Mouse (Mus musculus) v-Abl transformed pro-B cells (cell line): ENCODE measurements at regions not wholly inside any gene's neighbourhood (a gene's known extent, or its start where the extent isn't known, plus 50 kb on each side); places are given as distances from the start of the nearest gene placed in this dataset.

Experiments
- in situ Hi-C, 2 experiments: fragments of 400-800 bp; cut with MboI; formaldehyde crosslinking; loops; one replicate each; pipeline ENCODE4 v1.15.1; 2025; ENCODE audit not compliant: unreplicated experiment in 2 of 2

DNA sequence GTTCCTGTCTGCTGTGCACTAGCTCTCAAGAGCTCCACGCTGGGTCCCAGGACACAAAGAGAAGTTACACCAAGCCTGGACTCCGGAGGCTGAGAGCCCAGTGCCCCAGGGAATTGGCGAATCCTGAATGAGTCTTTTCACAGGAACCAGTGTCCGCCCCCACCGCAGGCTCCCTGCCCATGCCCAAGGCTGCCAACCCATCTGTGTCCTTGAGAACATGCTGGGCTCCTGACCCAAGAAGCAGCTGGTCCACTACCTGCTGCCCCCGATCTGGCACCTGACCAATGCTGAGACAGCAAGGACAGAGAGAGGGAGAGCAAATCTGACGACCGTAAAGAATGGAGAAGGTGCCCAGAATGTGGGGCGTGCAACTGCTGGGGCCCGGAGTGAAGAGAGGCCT, 85.2 kb upstream of the Cplx2 start:
- in situ Hi-C loops, result no loop called here

DNA sequence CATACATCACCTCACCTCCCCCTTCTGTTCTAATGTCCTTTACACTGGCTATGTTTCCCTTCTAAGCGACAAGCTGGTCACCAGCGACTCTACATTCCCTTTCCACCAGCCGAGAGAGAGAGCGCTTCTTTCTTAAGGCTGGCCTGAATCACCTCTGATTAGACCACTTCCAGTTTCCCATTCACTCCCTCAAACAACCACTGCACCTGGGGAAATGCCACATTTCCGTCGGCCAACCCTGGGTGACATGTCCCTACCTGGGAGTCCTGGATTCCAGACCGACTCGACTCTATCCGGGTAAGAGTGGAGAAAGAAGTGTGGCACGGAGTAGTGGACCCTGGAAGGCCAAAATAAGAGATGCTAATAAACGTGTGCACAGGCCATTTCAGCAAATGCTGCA, 84.5 kb upstream of the Cplx2 start:
- in situ Hi-C loops, result no loop called here

DNA sequence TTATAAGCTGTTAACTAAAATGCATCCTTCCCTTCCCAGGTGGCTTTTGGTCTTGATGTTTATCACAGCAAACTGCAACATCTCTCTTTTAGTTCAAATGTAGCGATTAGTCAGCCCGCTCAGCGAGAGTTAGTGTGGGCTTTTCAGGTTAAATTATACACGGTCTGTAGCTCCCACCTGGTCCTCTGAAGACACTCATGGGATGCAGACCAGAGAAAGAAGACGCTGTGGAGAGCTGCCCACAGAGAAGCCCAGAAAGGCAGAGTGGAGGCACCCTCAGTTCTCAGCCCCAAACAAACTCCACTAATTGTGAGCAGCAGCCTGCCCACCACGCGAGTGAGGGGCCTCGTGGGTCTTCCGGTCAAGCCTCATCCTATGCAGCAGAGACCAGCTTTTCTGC, 81.1 kb upstream of the Cplx2 start:
- in situ Hi-C loops, result no loop called here

DNA sequence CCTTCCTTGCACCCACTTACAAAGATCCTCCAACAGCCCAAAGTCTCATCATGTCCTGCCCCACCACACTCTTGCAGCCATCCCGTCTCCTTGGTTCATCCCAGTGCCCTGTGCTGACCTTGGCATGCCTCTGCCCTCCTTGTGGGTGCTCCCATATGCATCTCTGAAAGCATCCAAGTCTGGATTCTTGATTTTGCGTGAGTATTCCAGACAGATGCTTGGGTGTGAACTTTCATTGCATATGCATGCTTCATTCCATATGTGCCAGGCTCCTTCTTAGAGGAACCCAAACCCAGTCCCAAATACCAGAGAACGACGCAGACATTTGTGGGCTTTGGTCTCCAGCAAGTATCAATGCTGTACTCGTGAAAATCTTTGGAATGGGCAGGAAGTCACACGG, 78.8 kb upstream of the Cplx2 start:
- in situ Hi-C loops, result no loop called here

DNA sequence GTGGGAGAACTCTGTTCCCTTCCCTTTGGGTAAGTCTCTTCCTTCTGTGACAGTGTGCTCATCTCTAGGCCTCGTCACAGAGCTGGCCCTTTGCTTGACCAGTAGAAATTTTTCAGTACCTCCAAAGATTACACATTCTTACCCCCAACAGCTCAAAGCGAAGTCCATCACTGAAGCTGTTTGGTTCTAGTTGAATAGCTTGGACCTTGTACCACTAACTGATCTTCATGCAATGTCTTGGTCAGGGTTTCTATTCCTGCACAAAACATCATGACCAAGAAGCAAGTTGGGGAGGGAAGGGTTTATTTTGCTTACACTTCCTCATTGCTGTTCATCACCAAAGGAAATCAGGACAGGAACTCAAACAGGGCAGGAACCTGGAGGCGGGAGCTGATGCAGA, 78.1 kb upstream of the Cplx2 start:
- in situ Hi-C loops, result no loop called here

DNA sequence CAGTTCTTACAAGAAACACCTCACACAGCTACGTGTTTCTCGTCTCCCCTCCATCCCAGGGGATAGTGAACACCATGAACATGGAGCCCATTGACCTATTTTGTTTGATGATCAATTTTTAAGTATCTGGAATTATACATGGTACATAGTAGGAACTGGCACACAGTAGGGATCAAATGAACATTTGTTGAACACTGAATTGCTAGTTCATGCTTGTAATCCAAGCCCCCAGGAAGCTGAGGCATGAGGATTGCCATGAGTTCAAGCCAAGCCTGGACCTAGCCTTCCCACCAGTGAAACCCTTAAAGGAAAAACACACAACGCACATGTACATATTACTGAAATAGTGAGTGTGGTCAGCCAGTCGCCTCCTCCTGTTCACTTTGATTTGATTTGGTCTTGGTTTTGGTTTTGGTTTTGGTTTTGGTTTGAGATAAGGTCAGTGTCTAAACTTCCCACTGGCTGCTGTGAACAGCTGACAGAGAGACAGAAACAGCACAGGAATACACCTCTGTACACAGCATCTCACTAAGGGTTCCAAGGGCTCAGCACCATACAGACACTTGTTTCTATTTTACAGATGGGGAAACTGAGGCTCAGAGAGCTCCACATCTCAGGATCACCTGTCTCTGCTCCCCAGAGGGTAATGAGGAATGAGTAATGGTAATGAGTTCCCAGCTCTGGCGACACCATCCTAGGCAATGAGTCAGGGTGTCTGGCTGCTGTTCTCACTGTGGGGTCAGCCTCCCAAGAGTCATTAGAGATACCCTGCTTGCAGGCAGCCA, 75.5 kb upstream of the Cplx2 start:
- in situ Hi-C loops, result no loop called here

DNA sequence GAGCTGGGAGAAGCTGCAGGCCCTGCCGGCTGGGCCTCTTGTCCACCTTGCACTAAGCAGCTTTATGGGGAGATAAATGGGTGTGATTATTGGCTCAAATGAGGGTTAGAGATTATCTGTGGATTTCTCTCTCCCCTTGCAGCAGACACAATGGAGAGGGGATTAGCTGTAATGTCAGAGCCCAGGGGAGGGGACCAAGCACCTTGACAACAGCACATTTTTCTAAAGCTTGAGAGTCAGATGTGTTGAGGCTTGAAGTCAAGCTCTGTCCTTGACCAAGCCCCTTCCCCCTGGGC, 74.9 kb upstream of the Cplx2 start:
- in situ Hi-C loops, result no loop called here

DNA sequence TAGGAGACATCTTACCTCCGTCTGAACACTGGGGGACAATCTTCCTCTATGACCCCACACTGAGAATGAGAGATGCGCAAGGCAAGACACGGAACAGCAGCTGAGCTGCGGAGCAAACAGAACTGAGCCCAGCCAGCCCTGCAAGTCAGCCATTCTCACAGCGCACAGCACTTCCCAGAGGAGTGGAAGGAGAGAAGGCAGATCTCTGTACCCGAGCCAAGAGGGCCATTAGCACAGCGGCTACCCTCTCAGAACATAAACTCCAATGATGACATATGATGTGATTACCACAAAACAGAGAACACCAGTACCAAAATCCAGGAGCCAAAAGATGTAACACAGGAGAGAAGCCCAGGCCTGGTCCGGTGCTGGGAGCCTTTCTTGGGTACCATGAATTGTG, 72.3 kb upstream of the Cplx2 start:
- in situ Hi-C loops, result no loop called here

DNA sequence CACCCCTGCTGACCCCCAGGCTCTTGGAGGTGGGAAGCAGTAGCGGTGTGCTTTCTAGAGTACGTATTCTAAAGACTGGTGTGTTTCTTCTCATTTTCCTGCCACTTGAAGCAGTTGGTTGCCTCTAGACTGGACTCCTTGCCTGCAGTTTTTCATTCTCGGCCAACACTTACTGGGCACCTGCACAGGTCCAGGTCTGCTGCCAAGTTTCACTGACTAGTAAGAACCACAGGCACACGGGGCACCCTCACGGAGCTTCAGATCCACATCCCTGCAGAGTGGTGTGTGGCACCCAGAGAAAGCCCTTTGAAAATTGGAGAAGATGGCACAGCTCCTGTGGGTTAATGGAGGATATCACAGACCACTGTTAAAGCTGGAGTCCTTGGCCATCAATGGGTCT, 71.9 kb upstream of the Cplx2 start:
- in situ Hi-C loops, result no loop called here

DNA sequence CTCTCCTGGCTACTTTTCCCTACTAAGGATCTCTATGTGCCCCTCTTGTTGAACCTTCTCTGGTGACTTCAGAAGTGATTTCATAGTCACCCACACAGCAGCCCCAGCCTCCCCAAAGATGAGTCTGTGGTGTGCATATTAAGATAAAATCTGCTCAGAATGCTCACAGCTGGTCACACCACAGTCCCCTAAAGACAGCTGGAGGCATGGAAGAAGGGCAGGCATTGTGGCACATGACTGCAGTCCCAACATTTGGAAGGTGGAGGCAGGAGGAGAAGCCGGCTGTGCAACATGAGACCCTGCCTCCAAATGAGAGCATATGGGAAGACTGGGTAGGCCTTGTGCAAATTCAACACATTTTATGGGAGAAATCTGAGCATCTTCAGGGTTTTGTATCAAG, 70.0 kb upstream of the Cplx2 start:
- in situ Hi-C loops, result loop anchor here (5.0 to 10.0 kb wide), 3 partner anchors 46 to 66 kb away; no protein-coding TSS in a partner anchor

DNA sequence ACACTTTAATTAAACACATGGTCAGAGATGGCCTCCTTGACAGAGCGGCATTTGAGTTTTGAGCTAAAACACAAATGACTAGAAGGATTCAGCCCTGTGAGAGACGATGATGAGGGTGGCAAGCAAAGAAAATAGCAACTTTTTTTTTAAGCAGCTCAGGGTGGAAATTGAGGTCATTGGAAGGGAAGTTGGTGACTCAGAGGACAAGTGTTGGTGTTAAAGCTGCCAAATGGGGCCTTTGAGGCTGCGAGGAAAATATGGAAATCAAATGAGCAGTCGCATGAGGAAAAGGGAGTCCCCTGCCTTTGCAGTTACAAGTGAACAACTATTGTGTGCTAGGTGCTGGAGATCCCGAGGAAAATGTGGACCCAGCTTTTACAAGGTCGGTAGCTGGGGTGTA, 69.5 kb upstream of the Cplx2 start:
- in situ Hi-C loops, result loop anchor here (5.0 to 10.0 kb wide), 3 partner anchors 47 to 66 kb away; no protein-coding TSS in a partner anchor

DNA sequence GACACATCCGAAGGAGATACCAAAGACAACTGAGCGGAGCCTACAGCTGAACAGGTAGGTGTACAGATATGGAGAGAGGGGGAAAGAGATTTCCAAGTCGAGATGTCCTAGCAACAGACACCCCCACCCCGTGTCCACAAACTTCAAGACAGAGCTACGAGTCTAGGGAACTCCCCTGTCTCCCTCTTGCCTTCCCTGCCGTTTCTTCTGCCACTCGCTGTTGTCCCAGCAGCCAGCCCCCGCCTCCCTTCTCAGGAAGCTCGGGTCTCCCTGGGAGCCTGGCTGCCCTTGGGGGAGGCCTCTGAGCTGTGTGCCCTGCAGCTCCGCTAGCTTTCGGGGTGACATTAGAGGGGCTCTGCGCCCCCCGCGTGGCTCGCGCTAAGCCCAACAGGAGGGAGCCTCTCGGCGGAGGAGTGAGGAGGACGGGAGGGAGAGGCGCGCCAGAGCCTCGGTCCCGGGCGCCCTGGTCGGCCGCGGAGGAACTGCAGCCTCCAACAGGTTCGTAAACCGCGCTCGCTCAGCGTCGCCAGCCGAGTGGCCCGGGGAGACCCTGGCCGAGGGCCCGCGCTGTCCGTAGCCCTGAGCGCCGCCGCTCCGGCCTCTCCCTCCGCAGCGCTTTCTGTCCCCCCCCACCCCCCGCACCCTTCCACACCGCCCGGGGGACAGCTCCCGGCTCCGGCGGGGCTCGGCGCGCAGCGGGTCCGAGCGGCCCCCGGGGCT, 68.6 kb upstream of the Cplx2 start:
- in situ Hi-C loops, result loop anchor here (5.0 to 10.0 kb wide), 3 partner anchors 48 to 65 kb away; no protein-coding TSS in a partner anchor

DNA sequence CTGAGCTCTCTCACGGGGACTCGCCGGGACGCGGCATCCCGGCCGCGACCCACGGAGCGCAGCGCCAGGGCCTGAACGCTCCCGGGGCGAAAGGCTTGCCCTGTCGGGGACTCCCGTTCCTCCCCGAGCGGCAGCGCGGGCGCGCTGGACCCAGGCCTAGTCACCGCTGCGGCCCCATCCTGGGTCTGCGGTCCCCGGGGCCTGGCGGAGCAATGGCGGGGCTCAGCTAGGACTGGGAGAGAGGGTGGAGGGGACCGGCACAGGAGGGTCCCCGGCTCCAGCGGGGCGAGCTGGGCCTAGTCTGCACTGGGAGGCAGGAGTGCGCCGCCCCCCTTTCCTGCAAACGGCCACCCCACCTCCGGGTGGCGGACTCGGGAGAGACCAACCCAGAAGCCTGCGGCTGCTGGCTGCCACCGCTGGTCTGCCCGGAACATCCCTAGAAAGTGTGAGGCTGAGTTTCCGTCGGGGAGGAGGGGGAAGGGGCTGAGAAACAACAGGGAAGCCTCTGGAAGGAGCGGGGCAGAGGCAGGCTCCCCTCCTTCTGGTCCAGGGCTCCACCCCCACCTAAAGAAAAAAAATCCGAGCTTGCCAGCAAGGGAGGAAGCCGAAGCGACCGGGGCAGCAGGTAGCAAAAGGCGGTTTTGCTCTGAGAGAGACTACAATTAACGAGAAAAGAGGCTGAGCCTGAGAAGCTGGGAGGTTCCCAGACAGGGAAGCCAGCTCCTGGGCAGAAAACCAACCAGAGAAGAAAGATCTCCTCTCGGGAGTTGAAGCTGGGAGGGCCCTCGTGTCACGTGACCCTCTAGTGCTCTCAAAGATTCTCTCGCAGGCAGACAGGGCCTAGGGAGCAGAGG, 67.9 kb upstream of the Cplx2 start:
- in situ Hi-C loops, result loop anchor here (5.0 to 10.0 kb wide), 3 partner anchors 48 to 64 kb away; no protein-coding TSS in a partner anchor

DNA sequence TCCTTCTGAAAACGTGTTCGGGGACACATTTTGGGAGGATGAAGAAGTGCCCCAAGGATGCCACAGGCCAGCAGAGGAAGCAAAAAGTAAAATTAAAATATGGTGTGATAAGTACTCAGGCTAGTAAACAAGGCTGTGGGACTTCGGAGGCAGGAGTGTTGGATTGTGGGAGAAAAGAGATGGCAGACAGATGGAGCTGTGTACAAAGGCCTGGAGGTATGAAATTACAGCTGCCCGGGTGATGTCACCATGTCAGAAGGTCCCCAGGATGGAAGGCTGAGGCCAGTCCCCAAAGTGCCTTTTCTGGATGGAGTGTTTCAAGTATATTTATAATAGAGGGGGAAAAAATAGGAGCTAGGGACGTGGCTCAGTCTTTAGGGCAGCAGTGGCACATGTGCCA, 66.9 kb upstream of the Cplx2 start:
- in situ Hi-C loops, result loop anchor here (5.0 to 10.0 kb wide), 3 partner anchors 49 to 63 kb away; no protein-coding TSS in a partner anchor

DNA sequence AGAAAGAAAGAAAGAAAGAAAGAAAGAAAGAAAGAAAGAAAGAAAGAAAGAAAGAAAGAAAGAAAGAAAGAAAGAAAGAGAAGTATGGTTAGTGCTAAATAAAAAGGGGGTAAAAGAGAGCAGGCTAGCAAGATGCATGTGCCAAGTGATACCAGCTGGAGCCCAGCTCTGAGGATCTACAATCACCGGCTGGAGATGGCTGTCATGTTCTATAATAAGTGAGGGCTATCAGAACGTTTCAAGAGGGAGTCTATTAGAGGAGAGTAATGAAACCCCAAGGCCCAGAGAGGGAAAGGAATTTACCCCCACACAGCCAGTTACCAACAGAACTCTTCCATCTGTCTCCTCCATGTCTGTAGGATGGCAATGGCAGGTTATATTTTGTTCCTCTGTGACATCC, 62.6 kb upstream of the Cplx2 start:
- in situ Hi-C loops, result loop anchor here in 1 of 2 experiments (10.0 kb wide), 1 partner anchor 54 kb away; no protein-coding TSS in a partner anchor

DNA sequence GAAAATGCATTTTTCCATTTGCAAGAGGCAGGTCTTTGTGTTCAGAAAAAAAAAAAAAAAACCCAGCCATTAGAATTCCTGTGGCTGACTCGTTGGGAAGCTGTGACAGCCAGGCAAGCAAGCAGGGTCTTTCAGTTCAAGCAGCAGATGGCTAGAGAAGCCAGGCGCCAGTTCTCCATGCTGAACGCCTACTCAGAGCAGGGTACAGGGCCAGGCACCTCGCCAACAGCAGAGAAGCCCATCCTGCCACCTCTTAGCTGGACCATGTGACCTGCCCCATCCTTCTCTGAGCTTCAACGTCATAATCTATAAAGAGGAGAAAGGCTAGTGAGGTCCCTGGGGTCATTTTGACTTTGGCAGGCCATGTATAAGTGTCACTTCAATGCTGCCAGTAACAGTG, 61.8 kb upstream of the Cplx2 start:
- in situ Hi-C loops, result loop anchor here in 1 of 2 experiments (10.0 kb wide), 1 partner anchor 55 kb away; no protein-coding TSS in a partner anchor

DNA sequence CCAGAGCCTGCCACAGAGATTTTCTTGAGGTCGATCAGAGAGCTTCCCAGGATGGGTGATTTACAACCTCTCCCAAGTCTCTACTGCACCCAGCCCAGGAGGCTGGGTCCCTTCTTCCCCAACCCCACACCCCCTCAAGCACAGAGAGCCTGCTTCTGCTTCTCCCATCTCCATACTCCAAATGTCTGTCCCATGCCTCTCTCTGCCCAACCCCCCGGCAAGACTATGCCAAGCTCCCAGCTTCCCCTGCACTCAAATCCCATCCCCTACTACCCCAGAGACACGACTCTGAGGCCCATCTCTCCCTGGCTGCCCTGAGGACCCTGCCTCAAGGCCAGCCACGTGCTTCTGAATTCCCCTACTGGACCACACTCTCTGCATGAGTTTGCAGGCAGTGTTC, 61.0 kb upstream of the Cplx2 start:
- in situ Hi-C loops, result loop anchor here in 1 of 2 experiments (5.0 kb wide), 1 partner anchor 37 kb away; no protein-coding TSS in a partner anchor

DNA sequence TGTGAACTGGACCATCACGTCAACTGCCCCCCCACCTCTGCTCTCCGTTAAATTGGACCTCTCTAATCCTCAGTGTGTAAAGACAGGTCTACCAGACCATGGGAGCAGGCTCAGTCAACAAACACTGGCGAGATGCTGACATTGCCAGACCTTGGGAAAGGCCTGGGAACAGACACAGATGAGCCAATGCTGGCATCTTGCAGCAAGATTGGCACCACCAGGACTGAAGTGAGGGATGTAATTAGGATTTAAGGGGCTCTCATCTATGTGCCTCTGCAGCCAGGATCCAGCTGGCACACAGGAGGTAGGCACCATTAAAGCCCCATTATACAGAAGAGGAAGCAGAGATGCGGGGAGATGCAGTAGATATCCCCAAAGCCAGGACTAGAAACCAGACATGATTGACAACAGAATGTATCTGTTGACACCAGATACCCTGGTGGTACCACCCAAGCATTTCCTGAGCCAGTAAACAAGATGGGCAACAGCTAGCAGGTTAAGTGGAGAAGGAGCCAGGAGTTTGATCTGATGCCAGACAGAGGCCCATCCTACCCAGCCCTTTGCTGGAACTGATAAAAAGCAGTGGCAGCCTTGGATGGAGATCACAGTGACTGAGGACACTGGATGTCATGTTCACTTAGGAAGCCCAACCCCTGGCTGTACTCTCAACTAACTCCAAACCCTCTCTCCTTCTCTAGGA, 59.7 kb upstream of the Cplx2 start:
- in situ Hi-C loops, result loop anchor here in 1 of 2 experiments (5.0 kb wide), 1 partner anchor 36 kb away; no protein-coding TSS in a partner anchor

DNA sequence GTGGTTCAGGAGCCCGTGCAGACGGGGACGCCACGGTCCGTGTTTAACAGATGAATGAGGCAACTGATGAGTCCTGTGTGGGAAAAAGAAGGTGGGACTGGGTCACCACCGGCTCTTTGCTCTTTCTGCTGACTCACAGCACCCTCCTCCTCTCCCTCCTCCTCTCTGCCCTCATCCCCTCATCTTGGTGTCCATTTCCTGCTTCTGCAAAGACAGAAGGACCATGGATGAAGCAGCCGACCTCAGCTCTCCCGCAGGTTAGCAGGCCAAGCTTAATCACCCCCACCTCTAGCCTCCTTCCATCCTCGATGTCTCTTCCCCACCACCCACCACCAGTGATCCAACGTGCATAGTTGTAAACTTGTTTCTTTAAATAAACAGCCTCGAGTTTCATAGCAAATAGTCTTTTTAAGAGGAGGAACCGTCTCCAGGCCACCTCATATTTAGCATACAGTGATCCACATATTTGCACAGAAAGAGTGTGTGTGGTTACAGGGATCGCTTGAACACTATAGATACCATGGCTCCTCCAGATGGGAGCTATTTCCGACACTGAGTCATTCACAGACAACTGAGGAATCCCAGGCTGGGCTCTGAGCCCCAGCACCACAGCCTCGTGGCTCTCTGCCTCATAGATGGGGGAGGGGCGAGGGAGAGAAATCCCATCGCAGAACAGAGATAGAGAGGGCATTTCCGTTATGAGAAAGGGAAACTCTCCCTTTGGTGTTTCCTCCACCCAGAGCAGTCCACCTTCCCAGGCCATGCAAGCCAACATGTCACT, 58.6 kb upstream of the Cplx2 start:
- in situ Hi-C loops, result loop anchor here in 1 of 2 experiments (5.0 kb wide), 1 partner anchor 35 kb away; no protein-coding TSS in a partner anchor
